Mouse (Mus musculus) embryonic fibroblast, embryonic 13.5 days (primary cell): ENCODE results near the gene St3gal6.

Experiments used
- CTCF ChIP-seq: IDR thresholded peaks from 2 replicates; pipeline ENCODE4 v1.5.1; 2011; ENCODE audit warnings: mild to moderate bottlenecking, control low read depth, low read length, moderate library complexity, borderline replicate concordance; ENCODE audit not compliant: insufficient read depth
- POLR2A ChIP-seq: IDR thresholded peaks from 2 replicates; pipeline ENCODE4 v1.6.1; 2011; ENCODE audit warnings: low read depth, mild to moderate bottlenecking, control low read depth, low read length, moderate library complexity

- no peak for TF ChIP-seq POLR2A
- TF ChIP-seq CTCF, result no peak
Measured at GRCm38 (mm10) chr16:58516960-58517798, 6.9 kb downstream of the St3gal6 start.
